Mouse (Mus musculus) lung, embryonic 14.5 days (tissue): Measurements from ENCODE around the gene Sdf4. TPM values are rescaled to one million over a fixed set of nuclear protein-coding genes. Genes with fewer than 3 reads are reported as not detected.
A peak's percentile ranks its signal among the peaks of the same experiment; 100 is the strongest.

Experiments used
- ATAC-seq: fragments of 200-750 bp; cut with Nextera tagmentation; 2 replicates; pipeline ENCODE4 v1.8.0; 2017; ENCODE audit warnings: mild to moderate bottlenecking, moderate TSS enrichment, moderate library complexity; ENCODE audit not compliant: insufficient read depth
- DNase-seq: peaks from one replicate; pipeline ENCODE4 v3.0.0-alpha.2; 2015
- H3K27ac ChIP-seq: fragments of 300-500 bp; sonication (generic); 2 replicates; pipeline ENCODE4 v1.5.1; 2014; ENCODE audit warnings: low read depth, mild to moderate bottlenecking, moderate library complexity
- H3K27me3 ChIP-seq: fragments of 300-500 bp; sonication (generic); 2 replicates; pipeline ENCODE4 v1.6.1; 2014; ENCODE audit warnings: low read length, control low read depth; ENCODE audit not compliant: insufficient read depth
- H3K36me3 ChIP-seq: fragments of 300-500 bp; sonication (generic); 2 replicates; pipeline ENCODE4 v1.6.1; 2014; ENCODE audit warnings: control low read depth; ENCODE audit not compliant: insufficient read depth
- H3K4me1 ChIP-seq: fragments of 300-500 bp; sonication (generic); 2 replicates; pipeline ENCODE4 v1.6.1; 2014; ENCODE audit warnings: antibody characterized with exemption, control low read depth; ENCODE audit not compliant: insufficient read depth
- H3K4me2 ChIP-seq: fragments of 300-500 bp; sonication (generic); 2 replicates; pipeline ENCODE4 v1.6.1; 2014; ENCODE audit warnings: mild to moderate bottlenecking
- H3K4me3 ChIP-seq: fragments of 300-500 bp; sonication (generic); 2 replicates; pipeline ENCODE4 v1.5.1; 2014; ENCODE audit warnings: low read depth, low read length
- H3K9ac ChIP-seq: fragments of 300-500 bp; sonication (generic); 2 replicates; pipeline ENCODE4 v1.6.1; 2014
- H3K9me3 ChIP-seq: fragments of 300-500 bp; sonication (generic); 2 replicates; pipeline ENCODE4 v1.6.1; 2016; ENCODE audit warnings: low read depth, low read length, control low read depth
- CTCF ChIP-seq: IDR thresholded peaks from 2 replicates; pipeline ENCODE4 v1.5.1; 2016; ENCODE audit warnings: antibody characterized with exemption, low read depth
- WGBS: fragments of 180-500 bp; shearing (Covaris S2); extraction: QIAGEN DNeasy Blood & Tissue Kit; methylation state at CpG from one replicate; pipeline ENCODE4 v1.1.7; 2014; 5-methylcytosine and 5-hydroxymethylcytosine counted together
- microRNA counts: library from miRNA; unstranded; fragments of <30 nt; microRNA quantifications from one replicate; lab custom pipeline; 2016
- microRNA-seq: library from miRNA; unstranded; fragments of <30 nt; microRNA quantifications from one replicate; pipeline ENCODE4, GENCODE M21; 2016; ENCODE audit warnings: borderline number of aligned reads
- polyA plus RNA-seq: library from polyadenylated mRNA; unstranded; fragments of >200 nt; fragmentation: Nextera tagmentation; extraction: Ambion mirVana; gene quantifications from 2 replicates; pipeline ENCODE4 v1.2.1, GENCODE M21; 2014

The Sdf4 gene
- polyA plus RNA-seq, 1 experiment from 2014 or later: 152 TPM

GRCm38 (mm10) chr4:156053113-156053512 lies 60.4 kb downstream of the Sdf4 start:
- no peaks in the 10 kb centered on the region for H3K9me3 ChIP-seq
- H3K9ac ChIP-seq: no peak overlapping the region
- H3K4me1 ChIP-seq: no peaks in the 10 kb centered on the region
- H3K4me3 ChIP-seq: no peak overlapping the region
- H3K4me2 ChIP-seq: no peak overlapping the region
- TF ChIP-seq CTCF: no peak
- no peak for DNase-seq
- H3K36me3 ChIP-seq: 0 out of 2 replicates have a peak, but pooled peaks cover 2% of the 10 kb centered on the region
- H3K27me3 ChIP-seq: no peaks in the 10 kb centered on the region
- WGBS: 63% methylated on average over 4 of the region's 4 CpGs
- ATAC-seq: no peak
- no peak overlapping the region for H3K27ac ChIP-seq

GRCm38 (mm10) chr4:156054130-156054529 lies 61.5 kb downstream of the Sdf4 start:
- Histone ChIP-seq H3K27ac (no peak overlapping the region), H3K4me1 (no peaks in the 10 kb centered on the region), H3K36me3 (0 out of 2 replicates have a peak, but pooled peaks cover 2% of the 10 kb centered on the region), H3K9ac (no peak overlapping the region), H3K4me3 (no peak overlapping the region), H3K27me3 (no peaks in the 10 kb centered on the region), H3K4me2 (no peak overlapping the region), H3K9me3 (no peaks in the 10 kb centered on the region)
- TF ChIP-seq CTCF: no peak
- ATAC-seq (no peak), DNase-seq (no peak)
- WGBS: 75% methylated on average over 4 of the region's 4 CpGs

DNA sequence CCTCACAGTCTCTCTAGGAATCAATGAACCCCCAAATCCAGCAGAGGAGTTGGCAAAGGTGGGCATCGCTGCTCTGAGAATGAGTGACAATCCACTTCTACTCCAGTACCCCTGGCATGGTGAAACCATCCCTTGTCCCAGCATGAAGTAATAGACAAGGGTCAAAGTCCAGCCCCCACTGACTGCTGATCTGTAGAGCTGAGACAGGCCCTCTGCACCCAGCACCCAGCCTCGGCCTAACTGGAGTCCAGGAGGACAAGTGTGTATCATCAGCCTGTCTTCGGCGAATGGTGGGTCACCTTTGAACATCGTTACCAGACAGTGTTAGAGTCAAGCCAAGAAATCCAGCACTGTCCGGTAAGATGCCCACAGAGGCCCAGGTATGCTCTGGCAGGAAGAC lies 61.9 kb downstream of the Sdf4 start:
- 0 out of 2 replicates have a peak, but pooled peaks cover 2% of the 10 kb centered on the region for H3K36me3 ChIP-seq
- H3K4me2 ChIP-seq: no peak overlapping the region
- H3K4me1 ChIP-seq: no peaks in the 10 kb centered on the region
- H3K27me3 ChIP-seq: no peaks in the 10 kb centered on the region
- H3K9ac ChIP-seq: no peak overlapping the region
- TF ChIP-seq CTCF: no peak
- DNase-seq (no peak), ATAC-seq (no peak)
- no peaks in the 10 kb centered on the region for H3K9me3 ChIP-seq
- no peak overlapping the region for H3K27ac ChIP-seq
- H3K4me3 ChIP-seq: no peak overlapping the region
- 90% methylated on average over 6 of the region's 6 CpGs for WGBS

DNA sequence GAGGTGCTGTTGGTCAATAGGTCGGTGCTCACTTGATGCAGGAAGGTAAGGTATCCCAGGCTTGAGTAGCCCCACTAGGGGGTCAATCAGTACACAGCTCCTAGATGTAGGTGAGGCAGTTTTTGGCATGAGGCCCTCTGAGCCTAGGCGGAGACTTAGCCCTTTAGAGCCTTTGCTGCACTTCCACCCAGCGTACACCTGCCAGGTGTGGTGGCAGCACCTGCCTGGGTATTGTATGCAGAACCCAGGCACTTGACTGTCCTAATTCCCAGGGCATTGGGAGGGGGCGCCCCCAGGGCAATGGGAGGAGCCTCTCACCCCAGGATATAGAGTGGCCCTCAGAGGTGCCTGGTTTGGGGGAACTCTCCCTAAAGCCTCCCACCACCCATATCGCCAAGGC lies 62.5 kb downstream of the Sdf4 start:
- Histone ChIP-seq H3K9me3 (no peaks in the 10 kb centered on the region), H3K36me3 (0 out of 2 replicates have a peak, but pooled peaks cover 2% of the 10 kb centered on the region), H3K4me2 (no peak overlapping the region), H3K27me3 (no peaks in the 10 kb centered on the region), H3K27ac (no peak overlapping the region), H3K4me3 (no peak overlapping the region), H3K4me1 (no peaks in the 10 kb centered on the region), H3K9ac (no peak overlapping the region)
- no peak for DNase-seq
- 85% methylated on average over 5 of the region's 5 CpGs for WGBS
- ATAC-seq: no peak
- TF ChIP-seq CTCF: no peak

GRCm38 (mm10) chr4:156057702-156058101 lies 65.0 kb downstream of the Sdf4 start:
- Histone ChIP-seq H3K9me3 (no peaks in the 10 kb centered on the region), H3K4me1 (no peaks in the 10 kb centered on the region), H3K9ac (peak overlapping the region; percentile 64), H3K4me3 (peak overlapping the region; percentile 35), H3K4me2 (peak overlapping the region; percentile 53), H3K36me3 (no peaks in the 10 kb centered on the region), H3K27me3 (no peaks in the 10 kb centered on the region), H3K27ac (peak overlapping the region; percentile 40; the same call in 1 of the 2 replicates)
- ATAC-seq: no peak
- TF ChIP-seq CTCF: no peak
- peak; percentile 19 for DNase-seq
- WGBS: 57% methylated on average over 10 of the region's 10 CpGs

DNA sequence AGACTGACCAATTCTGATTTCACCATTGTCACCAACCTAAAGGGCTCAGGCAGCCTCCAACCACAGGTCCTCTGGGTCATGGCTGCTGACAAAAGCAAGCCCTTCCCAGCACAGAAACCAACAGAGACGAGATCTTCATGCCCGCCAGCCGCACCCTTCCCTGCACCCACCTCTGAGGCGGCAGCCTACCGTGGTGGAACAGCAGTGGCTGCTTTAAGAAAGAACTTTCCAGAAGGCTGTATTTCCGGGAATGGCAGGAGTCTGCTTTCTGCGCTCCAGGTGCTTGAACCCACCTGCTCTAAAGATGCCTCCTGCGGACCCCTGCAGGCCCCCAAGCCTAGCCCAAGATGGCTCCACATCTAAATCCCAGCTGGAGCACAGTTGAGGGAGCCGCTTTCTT lies 66.2 kb downstream of the Sdf4 start:
- DNase-seq: no peak
- TF ChIP-seq CTCF: no peak
- H3K36me3 ChIP-seq: no peaks in the 10 kb centered on the region
- H3K9ac ChIP-seq: peak overlapping the region; percentile 64
- WGBS: 45% methylated on average over 9 of the region's 9 CpGs
- ATAC-seq: no peak
- peak overlapping the region; percentile 35 for H3K4me3 ChIP-seq
- peak overlapping the region; percentile 53 for H3K4me2 ChIP-seq
- no peaks in the 10 kb centered on the region for H3K27me3 ChIP-seq
- no peaks in the 10 kb centered on the region for H3K9me3 ChIP-seq
- H3K27ac ChIP-seq: peak overlapping the region; percentile 95
- peaks cover 1% of the 10 kb centered on the region; the same call in 1 of the 2 replicates for H3K4me1 ChIP-seq

GRCm38 (mm10) chr4:156059261-156059660 lies 66.6 kb downstream of the Sdf4 start, which contains the start of gene Ttll10:
TSS of gene Ttll10 (minus strand) at chr4:156059414.
- TF ChIP-seq CTCF: no peak
- no peaks in the 10 kb centered on the region for H3K9me3 ChIP-seq
- no peaks in the 10 kb centered on the region for H3K27me3 ChIP-seq
- peak within 1 kb of the TSS; percentile 35 for H3K4me3 ChIP-seq
- peak within 1 kb of the TSS; percentile 64 for H3K9ac ChIP-seq
- no peaks in the 10 kb centered on the region for H3K36me3 ChIP-seq
- peak within 1 kb of the TSS; percentile 53 for H3K4me2 ChIP-seq
- H3K27ac ChIP-seq: peak within 1 kb of the TSS; percentile 95
- ATAC-seq (peak; percentile 87), DNase-seq (peak; percentile 53)
- WGBS: 23% methylated on average over 5 of the region's 5 CpGs
- peaks cover 6% of the 10 kb centered on the region; the same call in 1 of the 2 replicates for H3K4me1 ChIP-seq

GRCm38 (mm10) chr4:156059713-156060112 lies 67.0 kb downstream of the Sdf4 start:
- no peak for TF ChIP-seq CTCF
- no peaks in the 10 kb centered on the region for H3K27me3 ChIP-seq
- ATAC-seq (peak; percentile 96), DNase-seq (peak; percentile 78)
- 29% methylated on average over 10 of the region's 10 CpGs for WGBS
- H3K4me1 ChIP-seq: peaks cover 6% of the 10 kb centered on the region; the same call in 1 of the 2 replicates
- H3K4me3 ChIP-seq: peak overlapping the region; percentile 35
- H3K27ac ChIP-seq: peak overlapping the region; percentile 95
- no peaks in the 10 kb centered on the region for H3K9me3 ChIP-seq
- H3K4me2 ChIP-seq: peak overlapping the region; percentile 53
- H3K36me3 ChIP-seq: no peaks in the 10 kb centered on the region
- H3K9ac ChIP-seq: peak overlapping the region; percentile 64

MicroRNA genes within 50 kb of the gene (microRNA counts, 519-probe panel; counts per million panel counts)
- microRNA mmu-miR-200a (lab: Ali Mortazavi, UCI) (3,412 counts per million, percentile 69 among the panel's probes with 10 or more counts), microRNA mmu-miR-200b (lab: Ali Mortazavi, UCI) (4,265 counts per million, percentile 88 among the panel's probes with 10 or more counts), microRNA mmu-miR-429 (lab: Ali Mortazavi, UCI) (4,699 counts per million, percentile 93 among the panel's probes with 10 or more counts)

Small RNA genes within 50 kb of the gene (microRNA-seq; reads per million reads assigned to microRNA genes)
- gene Mir200a (1,053 reads per million, percentile 72 among the genes with 10 or more reads in this experiment), gene Mir200b (6,977 reads per million, percentile 92 among the genes with 10 or more reads in this experiment), gene Mir429 (18,219 reads per million, percentile 97 among the genes with 10 or more reads in this experiment)

Other genes with a start within 250 kb of the Sdf4 start
- 96.6 and 102 TPM in 2 replicates for gene Atad3a, start 231.8 kb upstream of the Sdf4 start, polyA plus RNA-seq
- 8.7 and 8.9 TPM in 2 replicates for gene Vwa1, start 218.2 kb upstream of the Sdf4 start, polyA plus RNA-seq
- 0.12 and 0.15 TPM in 2 replicates for gene Tmem88b, start 207.0 kb upstream of the Sdf4 start, polyA plus RNA-seq
- gene Ankrd65, start 202.4 kb upstream of the Sdf4 start, polyA plus RNA-seq: not detected in 2 replicates
- gene Mrpl20, start 190.0 kb upstream of the Sdf4 start, polyA plus RNA-seq: 226 and 231 TPM in 2 replicates
- gene Ccnl2, start 180.4 kb upstream of the Sdf4 start, polyA plus RNA-seq: 172 and 174 TPM in 2 replicates
- gene Aurkaip1, start 161.6 kb upstream of the Sdf4 start, polyA plus RNA-seq: 124 and 136 TPM in 2 replicates
- 148 and 155 TPM in 2 replicates for gene Mxra8, start 153.2 kb upstream of the Sdf4 start, polyA plus RNA-seq
- gene Dvl1, start 145.5 kb upstream of the Sdf4 start, polyA plus RNA-seq: 11.3 and 17.8 TPM in 2 replicates
- 0.16 and 0.22 TPM in 2 replicates for gene Tas1r3, start 129.5 kb upstream of the Sdf4 start, polyA plus RNA-seq
- 17.1 and 18.4 TPM in 2 replicates for gene Cptp, start 123.4 kb upstream of the Sdf4 start, polyA plus RNA-seq
- 83.6 and 84.7 TPM in 2 replicates for gene Ints11, start 123.3 kb upstream of the Sdf4 start, polyA plus RNA-seq
- 43.6 and 50.9 TPM in 2 replicates for gene Pusl1, start 101.1 kb upstream of the Sdf4 start, polyA plus RNA-seq
- gene Acap3, start 101.0 kb upstream of the Sdf4 start, polyA plus RNA-seq: 17.9 and 20.5 TPM in 2 replicates
- 124 and 127 TPM in 2 replicates for gene Ube2j2, start 49.0 kb upstream of the Sdf4 start, polyA plus RNA-seq
- 35.9 and 43.5 TPM in 2 replicates for gene C1qtnf12, start 30.6 kb upstream of the Sdf4 start, polyA plus RNA-seq
- 17.1 and 18.2 TPM in 2 replicates for gene B3galt6, start 223 bp upstream of the Sdf4 start, polyA plus RNA-seq
- 0.47 and 0.60 TPM in 2 replicates for gene Tnfrsf4, start 21.0 kb downstream of the Sdf4 start, polyA plus RNA-seq
- 1.3 TPM in 2 replicates for gene Tnfrsf18, start 33.3 kb downstream of the Sdf4 start, polyA plus RNA-seq
- gene Ttll10, start 66.5 kb downstream of the Sdf4 start, polyA plus RNA-seq: 2.1 and 3.0 TPM in 2 replicates
- 49.4 and 55.7 TPM in 2 replicates for gene 9430015G10Rik, start 117.1 kb downstream of the Sdf4 start, polyA plus RNA-seq
- gene Rnf223, start 137.6 kb downstream of the Sdf4 start, polyA plus RNA-seq: 0.43 and 0.72 TPM in 2 replicates
- gene Agrn, start 204.6 kb downstream of the Sdf4 start, polyA plus RNA-seq: 81.9 and 84.0 TPM in 2 replicates
- 0.43 TPM in 1 of 2 replicates, not detected in the other for gene Isg15, start 207.9 kb downstream of the Sdf4 start, polyA plus RNA-seq
- gene AW011738, start 210.4 kb downstream of the Sdf4 start, polyA plus RNA-seq: 0.72 and 0.81 TPM in 2 replicates
- 0.32 and 0.51 TPM in 2 replicates for gene Perm1, start 223.0 kb downstream of the Sdf4 start, polyA plus RNA-seq
- 21.0 and 21.4 TPM in 2 replicates for gene Plekhn1, start 242.0 kb downstream of the Sdf4 start, polyA plus RNA-seq
- gene Noc2l, start 243.1 kb downstream of the Sdf4 start, polyA plus RNA-seq: 82.4 and 90.1 TPM in 2 replicates